Mouse (Mus musculus) spleen, adult 2 months (tissue): ENCODE results near the gene Ccdc114. TPM values are rescaled to one million over a fixed set of nuclear protein-coding genes. Genes with fewer than 3 reads are reported as not detected.
A peak's percentile ranks its signal among the peaks of the same experiment; 100 is the strongest.

Experiments
- DNase-seq, 2 experiments: peaks; one replicate each; pipeline versions ENCODE4 v3.0.0 to v3.0.0-alpha.2; 2012 to 2021; ENCODE audit warnings: low spot score in 2 of 2, low read depth in 1 of 2
- H3K27ac ChIP-seq: fragments of 200-500 bp; 2 replicates; pipeline ENCODE4 v1.5.1; 2012; ENCODE audit warnings: low read length, inconsistent platforms; ENCODE audit not compliant: insufficient read depth
- H3K27me3 ChIP-seq: fragments of 200-500 bp; 2 replicates; pipeline ENCODE4 v1.6.1; 2012; ENCODE audit warnings: mild to moderate bottlenecking, moderate library complexity, low read length, inconsistent platforms; ENCODE audit not compliant: control insufficient read depth, insufficient read depth
- H3K36me3 ChIP-seq: fragments of 200-500 bp; 2 replicates; pipeline ENCODE4 v1.6.1; 2012; ENCODE audit warnings: mild to moderate bottlenecking, low read length, inconsistent platforms; ENCODE audit not compliant: control insufficient read depth, insufficient read depth
- H3K4me1 ChIP-seq: fragments of 200-500 bp; 2 replicates; pipeline ENCODE4 v1.6.1; 2011; ENCODE audit warnings: inconsistent platforms; ENCODE audit not compliant: control insufficient read depth, insufficient read depth, insufficient read length
- H3K4me3 ChIP-seq: fragments of 200-500 bp; 2 replicates; pipeline ENCODE4 v1.5.1; 2011; ENCODE audit warnings: mild to moderate bottlenecking, inconsistent platforms; ENCODE audit not compliant: insufficient read depth, insufficient read length; ENCODE audit errors: extremely low read depth
- CTCF ChIP-seq: fragments of 200-500 bp; IDR thresholded peaks from 2 replicates; pipeline ENCODE4 v1.5.1; 2011; ENCODE audit warnings: mild to moderate bottlenecking, inconsistent platforms; ENCODE audit not compliant: insufficient read depth, insufficient read length, insufficient replicate concordance; ENCODE audit errors: extremely low read depth
- POLR2A ChIP-seq: fragments of 200-500 bp; IDR thresholded peaks from 2 replicates; pipeline ENCODE4 v1.6.1; 2011; ENCODE audit warnings: low read depth, low read length, inconsistent platforms
- WGBS: fragments of 180-500 bp; shearing (Covaris S2); methylation state at CpG from one replicate; pipeline ENCODE4 v1.1.7; 2018; 5-methylcytosine and 5-hydroxymethylcytosine counted together
- polyA plus RNA-seq: library from polyadenylated mRNA; depleted of rRNA; stranded (reverse); fragments of >200 nt; gene quantifications from 2 replicates; pipeline ENCODE4 v1.2.3, GENCODE M21; 2012

Gene Ccdc114
- polyA plus RNA-seq, 1 experiment = 1.7 TPM

DNA sequence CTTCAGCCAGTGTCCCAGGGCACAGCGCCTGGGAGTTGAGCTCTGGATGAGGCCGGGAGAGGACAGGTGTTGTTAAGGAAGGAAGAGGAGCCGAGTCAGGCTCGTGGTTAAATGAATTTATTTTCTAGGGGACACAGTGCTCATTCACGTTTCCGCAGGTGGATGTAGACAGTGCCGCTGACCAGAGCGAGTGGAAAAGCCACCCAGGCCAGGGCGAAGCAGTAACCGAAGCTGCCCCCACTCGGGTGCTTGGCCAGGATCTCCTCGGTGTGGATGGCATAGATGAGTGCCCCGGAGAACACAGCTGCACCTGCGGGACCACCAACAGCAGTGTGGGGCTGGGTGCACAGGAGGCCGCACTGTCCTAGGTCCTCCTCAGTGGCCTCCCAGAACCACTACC lies 5.9 kb upstream of the Ccdc114 start:
- Histone ChIP-seq H3K4me1 (peaks cover 41% of the 10 kb centered on the region), H3K27me3 (no peaks in the 10 kb centered on the region), H3K27ac (no peak overlapping the region), H3K36me3 (peaks cover 7% of the 10 kb centered on the region), H3K4me3 (no peak overlapping the region)
- no peak for DNase-seq
- 72% methylated on average over 15 of the region's 15 CpGs for WGBS
- no peak for TF ChIP-seq CTCF

DNA sequence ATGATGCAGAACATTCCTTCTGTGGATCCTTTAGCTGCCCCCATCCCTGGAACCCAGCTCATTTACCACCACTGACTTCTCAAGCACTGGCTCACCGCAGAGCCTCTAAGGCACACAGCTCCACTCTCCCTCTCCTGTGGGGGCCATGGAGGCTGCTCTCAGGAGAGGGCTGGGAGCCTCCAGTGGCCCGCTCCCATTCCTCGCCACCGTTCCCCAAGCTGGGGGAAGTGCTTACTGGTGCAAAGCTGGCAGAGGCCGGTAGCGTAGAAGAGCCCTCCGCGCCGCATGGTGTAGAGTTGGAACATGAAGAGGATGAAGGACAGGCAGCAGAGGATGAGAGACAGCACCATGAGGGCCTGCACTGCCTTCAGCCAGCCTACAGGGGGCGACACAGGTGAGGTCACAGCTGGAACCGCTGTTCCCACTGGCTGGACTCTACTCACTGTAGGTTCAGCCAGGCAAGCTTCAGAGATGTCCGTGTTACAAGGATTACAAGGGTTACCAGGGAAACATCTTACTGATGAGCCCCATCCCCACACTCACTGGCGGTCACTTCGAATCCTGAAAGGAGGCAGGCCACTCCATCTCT lies 4.7 kb upstream of the Ccdc114 start:
- 75% methylated on average over 14 of the region's 14 CpGs for WGBS
- no peak for DNase-seq
- peaks cover 7% of the 10 kb centered on the region for H3K36me3 ChIP-seq
- no peak overlapping the region; the same call in 1 of the 2 replicates for H3K4me3 ChIP-seq
- no peaks in the 10 kb centered on the region for H3K27me3 ChIP-seq
- peak overlapping the region; percentile 93; the same call in 1 of the 2 replicates for H3K27ac ChIP-seq
- TF ChIP-seq CTCF = peak; percentile 79
- no peak for TF ChIP-seq POLR2A
- peaks cover 42% of the 10 kb centered on the region for H3K4me1 ChIP-seq

- WGBS = 27% methylated on average over 4 of the region's 4 CpGs
- Histone ChIP-seq H3K4me3 (peak overlapping the region; percentile 72), H3K27me3 (no peaks in the 10 kb centered on the region), H3K36me3 (peaks cover 7% of the 10 kb centered on the region), H3K4me1 (peaks cover 44% of the 10 kb centered on the region), H3K27ac (peak overlapping the region; percentile 93)
- TF ChIP-seq POLR2A (no peak), CTCF (no peak)
- DNase-seq = no peak
These were observed 4.1 kb upstream of the Ccdc114 start for GRCm38 (mm10) chr7:45919761-45920160.

DNA sequence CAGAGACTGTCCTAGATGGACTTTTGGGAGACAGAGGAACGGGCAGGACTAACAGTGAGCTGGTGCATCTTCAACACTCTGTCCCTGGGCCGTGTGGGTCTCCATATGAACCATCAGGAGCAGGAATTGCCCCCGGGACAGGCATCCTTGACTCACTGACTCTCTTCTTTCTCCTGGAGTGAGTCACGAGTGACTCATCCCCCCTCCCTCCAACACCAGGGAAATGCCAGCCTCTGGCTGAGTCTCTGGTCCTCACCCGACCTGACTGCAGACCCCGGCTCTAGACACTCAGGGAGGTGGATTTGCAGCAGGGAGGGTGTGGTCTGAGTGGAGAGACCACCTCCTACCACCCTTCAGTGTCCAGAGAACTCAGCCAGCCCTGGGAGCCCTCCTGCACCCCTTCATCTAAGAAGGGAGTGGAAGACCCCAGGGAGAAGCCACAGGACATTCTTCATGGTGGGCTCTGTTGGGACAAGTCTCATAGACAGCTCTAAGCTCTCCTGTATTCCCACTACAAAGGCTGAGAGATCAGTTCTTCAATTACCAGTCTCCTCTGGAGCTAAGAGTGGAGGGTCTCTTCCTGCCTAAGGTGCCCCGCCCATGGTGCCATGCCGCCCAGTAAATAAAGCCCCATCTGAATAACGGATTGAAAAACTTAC lies 3.2 kb upstream of the Ccdc114 start:
- H3K4me1 ChIP-seq = peaks cover 44% of the 10 kb centered on the region
- no peak for TF ChIP-seq POLR2A
- TF ChIP-seq CTCF = no peak
- WGBS = 3% methylated on average over 9 of the region's 9 CpGs

DNA sequence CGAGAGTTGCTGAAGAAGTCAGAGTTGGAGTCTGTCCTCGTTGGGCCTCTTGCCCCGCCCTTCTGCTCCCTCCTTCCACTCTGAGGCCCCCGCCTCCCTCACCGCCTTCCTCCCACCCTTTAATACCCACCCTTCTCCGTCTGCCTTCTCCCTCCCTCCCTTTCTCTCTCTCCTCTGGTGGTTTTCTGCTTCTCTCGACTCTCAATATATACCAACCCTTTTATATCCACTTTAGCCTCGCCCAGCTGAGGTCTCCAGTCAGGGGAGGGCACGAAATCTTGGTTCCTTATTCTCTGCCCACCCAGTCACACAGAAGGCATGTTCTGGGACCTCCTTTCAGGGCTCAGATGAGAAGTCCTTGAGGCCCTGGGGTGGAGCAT lies 2.6 kb upstream of the Ccdc114 start, which contains the start of gene Emp3:
TSS of gene Emp3 (minus strand) at position 163 of the 380 bp plus-strand sequence.
- H3K27ac ChIP-seq = peak within 1 kb of the TSS; percentile 93
- peaks cover 7% of the 10 kb centered on the region for H3K36me3 ChIP-seq
- peak within 1 kb of the TSS; percentile 72 for H3K4me3 ChIP-seq
- no peaks in the 10 kb centered on the region for H3K27me3 ChIP-seq
- 0% methylated on average over 9 of the region's 9 CpGs for WGBS
- H3K4me1 ChIP-seq = peaks cover 39% of the 10 kb centered on the region
- peak; percentile 66 to 69 for DNase-seq
- TF ChIP-seq POLR2A = no peak; the same call in none of the 2 replicates
- TF ChIP-seq CTCF = no peak

More for the DNA sequence above, 3.2 kb upstream of the Ccdc114 start:
- Histone ChIP-seq H3K4me3 (peak overlapping the region; percentile 72), H3K27ac (peak overlapping the region; percentile 93), H3K36me3 (peaks cover 7% of the 10 kb centered on the region), H3K27me3 (no peaks in the 10 kb centered on the region)
- DNase-seq = no peak

DNA sequence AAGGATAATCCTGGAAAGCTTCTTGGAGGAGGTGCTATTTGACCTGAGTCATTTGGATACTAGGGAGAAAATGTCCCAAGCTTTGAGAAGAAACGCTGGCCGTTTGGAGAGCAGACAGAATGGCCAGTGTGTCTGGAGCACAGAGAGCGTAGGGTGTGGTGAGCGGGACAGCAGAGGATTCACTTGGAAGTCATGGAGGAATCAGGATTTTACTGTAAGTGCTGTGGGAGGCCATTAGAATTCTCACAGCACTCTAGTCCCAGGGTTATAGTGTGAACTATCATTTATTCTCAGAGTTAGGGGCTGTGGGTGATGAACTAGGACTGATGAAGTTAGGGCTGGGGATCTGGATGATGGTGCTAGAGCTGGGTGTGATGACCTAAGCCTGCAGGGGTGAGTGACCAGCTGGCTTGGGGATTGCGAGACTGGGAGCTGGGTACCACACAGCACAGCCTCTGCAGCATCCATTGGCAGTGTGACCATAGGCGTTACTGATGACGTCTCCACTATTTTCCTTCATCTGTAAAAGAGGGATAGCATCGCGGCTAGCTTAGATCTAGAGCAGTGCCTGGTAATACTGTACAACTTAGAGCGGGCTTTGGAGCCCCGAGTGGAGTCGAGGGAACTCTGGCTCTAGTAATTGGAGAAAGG lies 1.8 kb upstream of the Ccdc114 start:
- peak overlapping the region; percentile 32; the same call in 1 of the 2 replicates for H3K4me3 ChIP-seq
- H3K36me3 ChIP-seq = peaks cover 7% of the 10 kb centered on the region
- H3K27ac ChIP-seq = peak overlapping the region; percentile 93
- no peak for DNase-seq
- 48% methylated on average over 12 of the region's 12 CpGs for WGBS
- H3K27me3 ChIP-seq = no peaks in the 10 kb centered on the region
- no peak for TF ChIP-seq POLR2A
- TF ChIP-seq CTCF = no peak
- H3K4me1 ChIP-seq = peaks cover 36% of the 10 kb centered on the region
